Mouse (Mus musculus): ENCODE results near the gene Olfr221.

- TF ChIP-seq POU5F1 (IDR thresholded peaks at IDR 0.05; ENCODE audit: borderline replicate concordance, low read length) (no peak), CTCF (conservative IDR thresholded peaks at IDR 0.05; ENCODE audit: low read length) (no peak), NANOG (IDR thresholded peaks at IDR 0.05; ENCODE audit: borderline replicate concordance, low read length) (no peak)
These were observed 29.7 kb downstream of the Olfr221 start for GRCm38 (mm10) chr14:52012553-52012952.
